Comparison of ENCODE assay signal across 13 mouse cellular contexts in genomic region chr4:136098446-136098845, GRCm38 (mm10).
"Had no signal": no experiment of that assay in that cellular context is flagged by ENCODE, and none has a peak within 500 bp of the region (broad histone marks: within the 10 kb centered on the region; RNA-seq: fewer than 3 reads in every experiment).

No protein-coding gene starts in this region.

- H3K9me3 ChIP-seq: lung, embryonic 15.5 days; megakaryocyte, embryonic 14.5 days; midbrain, embryonic 13.5 days; midbrain, embryonic 15.5 days; neural tube, embryonic 12.5 days had no signal

- DNase-seq: liver, postnatal 0 days; lung, adult 2 months; lung, postnatal 14 days; lung, postnatal 36 days; right cerebral cortex, postnatal 14 days; thymus, adult 18-20 months; thymus, postnatal 14 days had no signal

- H3K27me3 ChIP-seq: lung, embryonic 15.5 days; neural tube, embryonic 12.5 days had no signal

- H3K4me3 ChIP-seq: lung, embryonic 15.5 days; megakaryocyte, embryonic 14.5 days; midbrain, embryonic 13.5 days; midbrain, embryonic 15.5 days; neural tube, embryonic 12.5 days had no signal

- H3K27ac ChIP-seq: lung, embryonic 15.5 days; macrophage; midbrain, embryonic 13.5 days; midbrain, embryonic 15.5 days; neural tube, embryonic 12.5 days had no signal

- H3K36me3 ChIP-seq: lung, embryonic 15.5 days; midbrain, embryonic 13.5 days; midbrain, embryonic 15.5 days; neural tube, embryonic 12.5 days had no signal

- H3K4me1 ChIP-seq: megakaryocyte, embryonic 14.5 days had no signal
